Mouse (Mus musculus) testis, adult 2 months (tissue): Measurements from ENCODE around the gene Kcnj9. TPM values are rescaled to one million over a fixed set of nuclear protein-coding genes. Genes with fewer than 3 reads are reported as not detected.

ENCODE experiments used
- H3K27ac ChIP-seq: fragments of 200-500 bp; 2 replicates; pipeline ENCODE4 v1.5.1; 2012; ENCODE audit warnings: low read depth, low read length; ENCODE audit not compliant: control insufficient read depth, insufficient read depth
- H3K27me3 ChIP-seq: fragments of 200-500 bp; 2 replicates; pipeline ENCODE4 v1.6.1; 2012; ENCODE audit warnings: mild to moderate bottlenecking, low read length, moderate library complexity; ENCODE audit not compliant: control insufficient read depth, insufficient read depth
- H3K36me3 ChIP-seq: fragments of 200-500 bp; 2 replicates; pipeline ENCODE4 v1.6.1; 2012; ENCODE audit warnings: mild to moderate bottlenecking, low read length; ENCODE audit not compliant: control insufficient read depth, insufficient read depth
- H3K4me1 ChIP-seq: fragments of 200-500 bp; 2 replicates; pipeline ENCODE4 v1.6.1; 2012; ENCODE audit warnings: low read length; ENCODE audit not compliant: control insufficient read depth, insufficient read depth
- H3K4me3 ChIP-seq: fragments of 200-500 bp; 2 replicates; pipeline ENCODE4 v1.5.1; 2012; ENCODE audit warnings: low read depth, mild to moderate bottlenecking, low read length, moderate library complexity, mixed read lengths; ENCODE audit not compliant: control insufficient read depth
- CTCF ChIP-seq: fragments of 200-500 bp; IDR thresholded peaks from 2 replicates; pipeline ENCODE4 v1.5.1; 2012; ENCODE audit warnings: low read depth, mild to moderate bottlenecking, inconsistent platforms, low read length, moderate library complexity; ENCODE audit not compliant: control insufficient read depth, insufficient read depth, insufficient replicate concordance
- POLR2A ChIP-seq: fragments of 200-500 bp; IDR thresholded peaks from 2 replicates; pipeline ENCODE4 v1.6.1; 2012; ENCODE audit warnings: low read depth, mild to moderate bottlenecking, inconsistent platforms, low read length, moderate library complexity; ENCODE audit not compliant: control insufficient read depth
- polyA plus RNA-seq: library from polyadenylated mRNA; depleted of rRNA; stranded (reverse); fragments of >200 nt; gene quantifications from 2 replicates; pipeline ENCODE4 v1.2.3, GENCODE M21; 2012

Kcnj9 gene
- polyA plus RNA-seq, 1 experiment: 41.2 TPM

GRCm38 (mm10) chr1:172343914-172344313 lies 14.8 kb upstream of the Kcnj9 start:
- Histone ChIP-seq H3K4me1 (peaks cover 5% of the 10 kb centered on the region), H3K27me3 (peaks cover 3% of the 10 kb centered on the region; the same call in 1 of the 2 replicates), H3K27ac (no peak overlapping the region), H3K36me3 (no peaks in the 10 kb centered on the region), H3K4me3 (no peak overlapping the region)
- TF ChIP-seq POLR2A (no peak), CTCF (no peak)

- H3K36me3 ChIP-seq: no peaks in the 10 kb centered on the region
- TF ChIP-seq CTCF (no peak), POLR2A (no peak)
- no peak overlapping the region for H3K4me3 ChIP-seq
- peaks cover 3% of the 10 kb centered on the region; the same call in 1 of the 2 replicates for H3K27me3 ChIP-seq
- H3K27ac ChIP-seq: no peak overlapping the region
- H3K4me1 ChIP-seq: peaks cover 5% of the 10 kb centered on the region
These were observed 13.6 kb upstream of the Kcnj9 start for GRCm38 (mm10) chr1:172342729-172343128.

- Histone ChIP-seq H3K27me3 (peaks cover 3% of the 10 kb centered on the region; the same call in 1 of the 2 replicates), H3K36me3 (no peaks in the 10 kb centered on the region), H3K4me1 (peaks cover 5% of the 10 kb centered on the region), H3K27ac (no peak overlapping the region), H3K4me3 (peak overlapping the region; percentile 61)
- TF ChIP-seq POLR2A (no peak), CTCF (no peak)
These were observed 12.3 kb upstream of the Kcnj9 start for GRCm38 (mm10) chr1:172341386-172341785.

- H3K27ac ChIP-seq: no peak within 1 kb of the TSS
These were observed 11.7 kb upstream of the Kcnj9 start, which contains the start of gene Kcnj10 for GRCm38 (mm10) chr1:172340729-172341321. TSS of gene Kcnj10 (plus strand) at chr1:172341210.

GRCm38 (mm10) chr1:172337411-172338185 lies 8.5 kb upstream of the Kcnj9 start:
- Histone ChIP-seq H3K4me1 (peaks cover 2% of the 10 kb centered on the region; the same call in 1 of the 2 replicates), H3K36me3 (no peaks in the 10 kb centered on the region), H3K27ac (no peak overlapping the region), H3K4me3 (no peak overlapping the region), H3K27me3 (peaks cover 3% of the 10 kb centered on the region; the same call in 1 of the 2 replicates)
- TF ChIP-seq CTCF (no peak), POLR2A (no peak)

More at GRCm38 (mm10) chr1:172340729-172341321, 11.7 kb upstream of the Kcnj9 start, which contains the start of gene Kcnj10:
- H3K4me1 ChIP-seq: peaks cover 5% of the 10 kb centered on the region
- H3K27me3 ChIP-seq: peaks cover 3% of the 10 kb centered on the region; the same call in 1 of the 2 replicates
- H3K36me3 ChIP-seq: no peaks in the 10 kb centered on the region
- TF ChIP-seq CTCF: no peak
- no peak for TF ChIP-seq POLR2A
- H3K4me3 ChIP-seq: peak within 1 kb of the TSS; percentile 61

- H3K36me3 ChIP-seq: no peaks in the 10 kb centered on the region
- no peak overlapping the region for H3K4me3 ChIP-seq
- no peaks in the 10 kb centered on the region for H3K27me3 ChIP-seq
- no peak for TF ChIP-seq POLR2A
- TF ChIP-seq CTCF: no peak
- H3K4me1 ChIP-seq: no peaks in the 10 kb centered on the region; the same call in 1 of the 2 replicates
- H3K27ac ChIP-seq: no peak overlapping the region
These were observed 6.7 kb upstream of the Kcnj9 start for GRCm38 (mm10) chr1:172335804-172336203.

- H3K27ac ChIP-seq: no peak overlapping the region
- no peak overlapping the region for H3K4me3 ChIP-seq
- TF ChIP-seq POLR2A (no peak), CTCF (no peak)
- H3K4me1 ChIP-seq: peaks cover 6% of the 10 kb centered on the region; the same call in 1 of the 2 replicates
- no peaks in the 10 kb centered on the region for H3K36me3 ChIP-seq
- H3K27me3 ChIP-seq: no peaks in the 10 kb centered on the region
These were observed 4.4 kb upstream of the Kcnj9 start for GRCm38 (mm10) chr1:172333512-172333911.
